Mouse (Mus musculus): ENCODE measurements around the gene Srrm3.

Gene Srrm3

DNA sequence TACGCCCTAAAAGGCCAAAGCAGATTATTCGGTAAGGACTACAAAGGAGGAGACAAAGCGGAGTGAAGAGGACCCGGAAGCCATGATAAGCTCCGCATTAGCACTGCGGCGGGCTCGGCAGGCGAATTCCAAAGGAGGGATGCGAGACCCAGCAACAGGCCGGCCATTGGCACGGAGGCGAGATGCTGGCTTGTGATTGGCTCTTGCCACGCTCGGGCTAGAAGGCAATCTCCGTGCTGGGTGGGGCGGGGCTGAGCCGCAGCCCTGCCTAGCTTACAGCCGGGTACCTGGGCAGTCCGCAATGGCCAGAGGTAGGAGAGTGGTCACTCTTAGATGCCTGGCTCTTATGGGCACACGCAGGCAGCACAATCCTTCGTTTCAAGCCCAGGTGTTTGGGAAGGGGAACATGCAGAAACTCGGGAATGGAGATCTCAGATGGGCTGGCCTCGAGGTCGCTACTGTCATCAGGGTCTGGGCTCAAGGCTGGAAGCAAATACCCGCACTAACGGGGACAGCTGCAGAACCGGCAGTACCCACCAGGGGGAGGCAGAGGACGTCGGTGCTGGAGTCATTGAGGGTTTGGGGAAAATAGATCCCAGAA is 97.0 kb downstream of the Srrm3 start:
- DNase-seq (ENCODE audit: low spot score in 2 of 2), result peak; percentile 88 to 92

DNA sequence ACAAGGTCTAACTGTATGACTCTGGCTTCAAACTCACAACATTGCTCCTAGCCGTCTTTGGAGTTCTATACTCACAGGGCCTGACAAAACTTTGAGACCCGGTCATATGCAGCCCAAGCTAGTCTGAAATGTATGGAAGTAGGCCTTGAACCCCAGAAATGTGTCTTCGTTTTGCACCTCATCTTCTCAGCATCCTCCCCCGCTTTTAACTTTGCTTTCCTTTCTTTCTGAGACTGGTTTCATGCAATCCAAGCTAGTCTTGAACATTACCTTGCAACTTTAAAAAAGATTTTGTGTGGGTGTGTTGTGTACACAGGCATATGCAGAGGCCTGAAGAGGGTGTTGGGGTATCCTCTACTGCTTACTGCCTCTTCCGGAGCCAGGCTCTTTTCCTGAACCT is 97.6 kb downstream of the Srrm3 start:
- no peak for DNase-seq (ENCODE audit: low spot score in 2 of 2)

DNA sequence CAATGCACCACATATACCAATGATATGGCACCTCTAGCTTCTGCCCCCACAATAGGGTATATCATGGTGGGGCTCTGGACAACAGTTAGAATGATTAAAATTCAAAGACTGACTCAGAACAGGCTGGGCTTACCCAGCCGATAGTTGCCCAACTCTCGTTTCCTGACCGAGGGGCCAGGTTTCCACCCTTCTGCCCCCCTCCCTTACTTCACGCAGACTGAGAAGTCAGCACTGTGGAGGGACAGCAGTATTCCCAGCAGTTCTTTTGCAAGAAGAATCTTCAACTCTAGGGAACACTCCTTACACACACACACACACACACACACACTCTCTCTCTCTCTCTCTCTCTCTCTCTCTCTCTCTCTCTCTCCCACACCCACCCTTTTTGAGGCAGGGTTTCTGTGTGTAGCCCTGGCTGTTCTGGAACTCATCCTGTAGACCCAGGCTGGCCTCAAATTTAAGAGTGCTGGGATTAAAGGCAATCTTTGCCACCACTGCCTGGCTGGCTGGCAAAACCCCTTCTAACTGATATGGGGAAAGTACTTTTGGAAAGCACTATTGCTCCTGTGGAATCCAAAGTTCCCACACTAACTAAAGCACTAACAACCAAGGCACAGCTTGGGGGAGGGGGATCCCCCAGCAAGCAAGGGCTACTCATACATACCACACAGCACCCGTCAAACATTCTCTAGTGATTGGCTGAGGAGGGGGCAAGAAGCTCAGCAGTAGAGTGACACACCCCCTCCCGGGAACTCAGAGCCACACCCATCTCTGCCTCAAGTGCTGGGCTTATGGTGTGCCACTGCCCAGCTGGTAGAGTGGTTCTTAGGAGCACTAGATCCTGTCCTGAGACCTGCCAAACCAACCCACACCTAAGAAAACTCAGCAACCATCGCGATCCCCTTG is 98.9 kb downstream of the Srrm3 start:
- DNase-seq (ENCODE audit: low spot score in 2 of 2), result no peak

DNA sequence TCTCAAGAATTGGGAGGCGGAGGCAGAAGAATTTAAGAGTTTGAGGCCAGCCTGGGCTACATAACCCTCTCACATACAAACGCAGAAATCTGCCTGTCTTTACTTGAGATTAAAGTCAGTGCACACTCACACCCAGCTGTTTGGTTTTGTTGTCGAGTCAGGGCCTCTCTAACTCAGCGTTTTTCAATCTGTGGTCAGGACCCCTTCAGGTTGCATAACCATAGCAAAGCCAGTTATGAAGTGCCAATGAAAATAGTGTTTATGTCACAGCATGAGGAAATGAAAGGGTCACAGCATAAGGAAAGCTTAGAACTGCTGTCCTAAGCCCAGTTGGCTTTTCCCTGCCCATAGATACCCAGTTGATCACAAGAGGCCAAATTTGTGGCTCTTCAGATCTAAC is 100.2 kb downstream of the Srrm3 start:
- DNase-seq (ENCODE audit: low spot score in 2 of 2), result no peak

DNA sequence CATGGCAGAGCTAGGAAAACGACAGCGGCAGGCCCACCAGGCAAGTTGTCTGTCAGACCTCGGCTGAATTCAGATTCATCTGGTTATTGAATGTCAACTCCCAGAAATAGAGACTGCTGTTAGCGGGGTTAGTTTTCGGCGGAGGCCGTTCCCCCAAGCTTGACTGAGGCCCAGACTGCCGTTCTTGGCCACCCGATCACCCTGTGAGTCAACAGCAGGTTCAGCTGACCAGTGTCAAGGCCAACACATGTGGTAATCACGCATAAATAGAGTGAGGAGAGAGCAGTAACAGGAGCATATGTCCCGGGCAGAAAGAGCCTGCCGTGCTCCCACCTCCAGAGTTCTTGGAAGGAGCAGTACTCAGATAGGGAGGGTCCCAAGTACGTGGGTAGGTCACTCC is 100.6 kb downstream of the Srrm3 start:
- DNase-seq (ENCODE audit: low spot score in 2 of 2), result no peak

DNA sequence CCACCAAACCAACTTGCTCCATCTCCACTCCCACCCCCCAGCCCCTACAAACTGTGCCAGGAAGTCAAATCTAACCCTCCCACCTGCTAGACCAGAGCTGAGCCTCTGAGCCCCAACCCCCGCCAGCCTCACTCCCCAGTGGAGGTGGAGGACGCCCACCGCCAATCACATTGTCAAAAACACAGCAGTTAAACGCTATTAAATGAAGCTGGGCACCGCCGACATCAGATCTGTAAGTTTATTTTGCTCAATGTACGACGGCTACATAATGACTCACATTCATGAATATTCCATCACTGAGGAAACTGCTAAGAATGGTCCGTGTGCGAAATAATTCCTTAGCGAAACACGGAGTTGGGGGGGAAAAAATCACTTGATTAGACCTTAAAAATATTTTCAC is 101.5 kb downstream of the Srrm3 start:
- no peak for DNase-seq (ENCODE audit: low spot score in 2 of 2)

DNA sequence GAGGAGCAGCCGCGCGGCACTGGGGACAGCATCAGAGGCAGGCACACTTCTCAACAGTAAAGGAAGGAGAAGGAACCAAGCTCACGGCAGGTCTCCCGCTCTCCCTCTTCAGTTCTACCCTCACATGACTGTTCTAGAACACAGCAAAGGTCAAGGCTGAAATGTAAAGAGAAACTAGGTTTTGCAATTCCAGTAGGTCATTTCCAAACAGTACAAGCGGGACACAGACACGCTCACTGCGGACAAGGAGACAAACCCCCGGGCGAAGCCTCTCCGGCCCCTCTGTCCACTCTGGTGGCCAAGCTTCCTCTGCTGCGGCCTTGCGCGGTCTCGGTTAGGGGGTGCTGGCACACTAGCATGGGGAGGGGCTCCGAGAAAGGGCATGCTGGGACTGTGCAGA is 102.3 kb downstream of the Srrm3 start:
- no peak for DNase-seq (ENCODE audit: low spot score in 2 of 2)

DNA sequence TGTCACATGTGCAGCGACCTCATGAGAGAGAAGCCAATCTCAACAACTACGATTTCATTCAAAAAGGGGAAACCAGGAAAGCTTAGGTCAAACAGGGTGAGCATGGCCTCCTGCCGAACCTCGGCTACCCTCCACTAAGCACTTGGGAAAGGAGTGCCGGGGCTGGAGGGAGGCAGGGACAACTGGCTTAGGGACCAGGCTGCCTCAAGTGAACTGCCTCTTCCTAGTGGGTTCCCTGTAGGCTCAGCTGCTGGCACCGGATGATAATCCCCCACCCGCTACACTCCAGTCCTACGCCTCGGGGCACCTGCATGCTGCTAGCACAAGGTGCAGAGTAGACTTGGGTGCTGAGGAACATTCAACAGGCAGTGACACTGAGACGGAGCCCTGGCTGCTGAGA is 103.0 kb downstream of the Srrm3 start:
- no peak for DNase-seq (ENCODE audit: low spot score in 2 of 2)

DNA sequence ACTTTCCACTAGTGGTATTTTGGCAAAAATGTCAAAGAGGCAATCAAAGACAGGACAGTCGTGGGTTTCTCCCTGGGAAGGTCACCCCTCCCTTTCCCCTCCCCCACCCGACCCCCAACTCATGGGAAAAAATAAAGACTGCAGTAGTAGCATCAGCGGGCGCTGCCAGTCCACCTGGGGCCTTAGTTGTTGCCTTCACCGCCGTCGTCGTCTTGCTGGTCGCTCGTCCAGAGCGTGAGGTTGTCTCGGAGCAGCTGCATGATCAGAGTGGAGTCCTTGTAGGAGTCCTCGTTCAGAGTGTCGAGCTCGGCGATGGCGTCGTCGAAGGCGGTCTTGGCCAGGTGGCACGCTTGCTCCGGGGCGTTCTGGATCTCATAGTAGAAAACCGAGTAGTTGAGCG is 104.1 kb downstream of the Srrm3 start:
- no peak for DNase-seq (ENCODE audit: low spot score in 2 of 2)

DNA sequence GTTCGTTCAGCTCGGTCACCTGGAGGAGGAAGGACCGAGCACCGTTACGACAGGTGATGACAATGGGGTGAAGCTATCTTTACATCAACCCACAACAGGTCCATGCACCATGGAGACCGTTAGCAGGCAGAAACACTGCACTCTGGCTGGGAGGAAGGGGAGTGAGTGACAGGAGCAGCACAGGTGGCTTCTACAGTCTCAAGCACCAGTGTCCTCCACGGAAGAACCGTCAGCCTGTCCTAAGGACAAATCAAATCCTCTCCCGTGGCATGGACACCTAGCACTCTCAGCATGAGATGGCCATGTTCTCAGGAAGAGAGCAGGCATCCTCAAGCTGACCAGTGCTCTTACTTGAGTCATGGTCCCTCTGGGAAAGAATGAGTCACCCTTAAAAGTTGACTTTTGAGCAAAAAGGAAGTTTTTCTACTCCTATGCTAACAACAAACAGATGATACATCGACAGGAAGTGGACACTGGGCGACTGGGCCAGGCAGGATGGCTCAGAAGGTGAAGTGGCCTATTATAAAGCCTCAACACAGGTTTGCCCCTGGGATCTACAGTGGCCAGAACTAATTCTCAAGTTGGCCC is 105.0 kb downstream of the Srrm3 start:
- no peak for DNase-seq (ENCODE audit: low spot score in 2 of 2)

DNA sequence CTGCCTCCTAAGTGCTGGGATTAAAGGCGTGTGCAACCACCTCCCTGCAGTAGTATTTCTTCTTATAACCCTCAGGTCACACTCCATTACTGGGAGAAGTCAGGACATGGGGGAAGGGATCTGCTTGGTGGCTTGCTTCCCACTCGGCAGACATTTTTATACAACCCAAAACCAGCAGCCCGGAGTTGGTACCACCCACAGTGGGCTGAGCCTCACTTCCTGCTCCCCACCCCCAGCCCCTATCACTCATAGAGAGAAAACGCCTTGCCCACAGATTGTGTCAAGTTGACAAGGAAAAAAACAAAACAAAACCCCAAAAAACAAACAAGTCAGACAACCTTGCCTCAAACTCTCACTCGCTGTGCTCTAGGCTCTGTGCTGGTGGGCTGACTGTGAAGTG is 106.5 kb downstream of the Srrm3 start:
- DNase-seq (ENCODE audit: low spot score in 2 of 2), result no peak

DNA sequence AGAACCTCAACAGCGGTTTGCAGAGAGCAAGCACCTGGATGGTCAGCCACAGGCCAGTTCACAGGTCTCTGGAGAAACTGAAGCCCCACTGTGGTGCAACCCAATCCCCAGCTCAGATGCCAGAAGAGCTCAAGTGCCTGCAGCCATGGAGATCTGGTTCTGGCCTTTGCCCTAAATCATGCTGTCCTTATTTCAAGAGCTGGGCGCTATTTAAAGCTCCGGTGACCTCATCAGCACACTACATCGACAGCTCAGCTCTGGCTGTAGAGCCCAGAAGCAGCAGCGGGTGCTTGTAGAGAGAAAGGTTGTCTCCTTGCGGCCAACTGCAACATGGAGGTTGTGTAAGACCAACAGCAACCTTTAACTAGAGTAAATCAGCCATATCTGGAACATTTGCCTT is 107.5 kb downstream of the Srrm3 start:
- no peak for DNase-seq (ENCODE audit: low spot score in 2 of 2)

DNA sequence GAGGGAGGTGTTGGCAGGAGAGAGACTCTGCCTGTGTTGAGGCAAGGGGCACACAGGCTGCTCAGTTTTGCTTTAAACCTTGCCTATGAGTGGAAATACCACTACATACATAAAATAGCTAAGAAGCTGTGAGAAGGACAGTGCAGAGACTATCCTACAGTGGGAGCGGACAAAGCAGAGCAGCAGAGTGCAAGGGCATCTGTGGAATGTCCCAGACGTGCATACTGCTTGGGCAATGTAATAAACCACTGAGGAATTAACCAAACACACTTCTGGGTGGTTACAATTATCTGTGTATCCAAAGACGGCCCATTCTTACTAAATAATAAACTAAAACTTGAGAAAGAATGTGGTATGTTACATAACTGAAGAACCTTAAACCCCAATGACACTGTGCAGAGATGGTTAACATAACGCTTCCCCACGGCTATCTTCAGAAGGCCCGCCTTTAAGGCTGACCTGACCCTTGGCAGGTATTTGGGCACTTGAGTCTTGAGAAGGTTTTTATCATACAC is 109.4 kb downstream of the Srrm3 start:
- DNase-seq (ENCODE audit: low spot score in 2 of 2), result no peak

DNA sequence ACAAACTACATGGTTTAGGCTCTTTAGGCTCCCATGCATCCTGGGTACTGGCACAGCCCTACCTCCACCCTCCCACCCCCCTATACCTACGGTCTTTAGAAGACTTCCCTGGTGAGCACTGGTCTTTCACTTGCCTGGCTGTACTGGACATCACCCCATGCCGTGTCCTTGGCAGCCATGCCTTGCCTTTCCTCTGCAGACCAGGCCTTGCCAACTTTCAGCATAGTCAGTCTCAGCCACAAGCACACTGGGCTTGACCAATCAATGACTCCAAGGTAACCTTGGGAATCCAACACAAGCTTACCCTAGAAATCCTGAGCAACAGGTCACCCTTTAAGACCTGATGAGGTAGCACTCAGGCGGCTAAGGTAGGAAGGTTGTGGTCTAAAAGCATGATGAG is 109.9 kb downstream of the Srrm3 start:
- no peak for DNase-seq (ENCODE audit: low spot score in 2 of 2)

DNA sequence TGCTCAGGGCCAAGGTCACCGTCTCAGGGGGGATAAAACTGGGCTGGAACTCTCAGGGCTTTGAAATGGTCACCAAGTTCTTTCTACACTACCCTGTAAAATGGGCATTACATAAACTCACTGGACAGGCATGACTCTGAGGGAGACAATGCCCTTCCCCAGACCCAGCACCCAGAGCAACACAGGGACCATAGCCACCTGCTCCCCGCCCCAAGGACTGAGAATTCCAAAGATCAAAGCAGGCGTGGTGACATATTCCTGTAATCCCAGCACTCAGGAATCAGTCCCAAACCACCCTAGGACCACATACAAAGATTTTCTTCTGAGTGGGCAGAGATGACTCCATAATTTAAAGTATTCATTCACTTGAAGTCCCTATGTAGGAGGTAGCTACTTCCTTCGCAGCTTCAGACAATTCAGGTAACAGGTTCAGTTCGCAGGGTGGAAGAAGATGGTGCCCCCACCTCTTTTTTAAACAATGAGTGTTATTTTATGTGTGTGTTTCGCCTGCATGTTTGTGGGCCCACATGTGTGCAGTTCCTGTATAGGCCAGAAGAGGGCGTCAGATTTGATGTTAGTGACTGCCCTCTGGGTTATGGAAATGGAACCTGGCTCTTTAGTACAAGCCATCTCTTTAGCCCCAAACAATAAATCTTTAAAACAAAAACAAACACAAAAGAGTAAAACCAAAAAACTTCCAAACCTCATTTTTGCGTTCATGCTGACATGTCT is 110.8 kb downstream of the Srrm3 start:
- no peak for DNase-seq (ENCODE audit: low spot score in 2 of 2)

DNA sequence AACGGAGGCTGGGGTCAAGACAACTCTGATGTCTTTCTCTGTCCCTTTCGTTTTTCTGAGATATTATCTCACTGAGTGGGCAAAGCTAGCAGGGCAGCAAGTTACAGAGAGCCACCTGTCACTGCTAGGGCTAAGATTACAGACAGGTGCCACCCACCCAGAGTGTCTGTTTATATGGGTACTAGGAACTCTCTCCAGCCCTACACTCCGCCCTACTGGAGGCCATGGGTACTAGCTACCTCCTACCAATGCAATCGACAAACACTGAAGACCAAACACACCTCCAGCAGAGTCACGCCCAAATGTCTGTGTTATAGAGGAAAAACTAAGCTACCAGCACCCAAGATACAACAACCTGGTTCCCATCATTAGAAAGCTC is 111.4 kb downstream of the Srrm3 start:
- DNase-seq (ENCODE audit: low spot score in 2 of 2), result no peak

DNA sequence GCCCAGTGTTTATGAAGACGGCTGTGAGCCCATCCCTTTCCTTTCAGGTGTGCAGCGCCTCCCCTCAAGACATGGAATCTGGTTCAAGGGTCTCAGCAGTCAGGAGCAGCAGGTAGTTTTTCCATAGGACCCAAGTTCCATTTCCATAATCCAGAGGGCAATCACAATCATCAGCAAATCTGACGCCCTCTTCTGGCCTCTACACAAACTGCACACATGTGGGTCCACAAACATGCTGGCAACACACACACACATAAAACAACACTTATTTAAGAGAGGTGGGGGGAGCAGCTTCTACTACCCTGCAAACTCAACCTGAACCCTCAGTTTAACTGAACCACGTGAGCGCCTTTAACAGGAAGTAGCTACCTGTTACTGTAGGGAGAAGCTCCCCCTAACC is 111.9 kb downstream of the Srrm3 start:
- DNase-seq (ENCODE audit: low spot score in 2 of 2), result no peak

DNA sequence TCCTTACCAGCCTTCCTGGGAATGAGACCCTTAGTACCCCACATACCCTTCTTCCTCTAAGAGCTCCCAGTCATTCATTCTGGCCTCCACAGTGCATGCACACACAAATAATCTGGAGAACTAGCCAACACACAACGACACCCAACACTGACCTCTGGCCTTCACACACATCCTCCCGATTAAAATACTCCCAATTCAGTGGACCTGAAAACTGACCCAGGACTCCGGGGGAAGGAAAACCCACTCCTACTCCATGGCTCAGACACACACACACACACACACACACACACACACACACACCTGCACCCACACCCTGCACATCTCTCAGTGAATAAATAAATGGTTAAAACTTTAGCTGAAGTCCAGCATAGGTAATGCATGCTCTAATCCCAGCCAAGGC is 113.2 kb downstream of the Srrm3 start:
- DNase-seq (ENCODE audit: low spot score in 2 of 2), result no peak

DNA sequence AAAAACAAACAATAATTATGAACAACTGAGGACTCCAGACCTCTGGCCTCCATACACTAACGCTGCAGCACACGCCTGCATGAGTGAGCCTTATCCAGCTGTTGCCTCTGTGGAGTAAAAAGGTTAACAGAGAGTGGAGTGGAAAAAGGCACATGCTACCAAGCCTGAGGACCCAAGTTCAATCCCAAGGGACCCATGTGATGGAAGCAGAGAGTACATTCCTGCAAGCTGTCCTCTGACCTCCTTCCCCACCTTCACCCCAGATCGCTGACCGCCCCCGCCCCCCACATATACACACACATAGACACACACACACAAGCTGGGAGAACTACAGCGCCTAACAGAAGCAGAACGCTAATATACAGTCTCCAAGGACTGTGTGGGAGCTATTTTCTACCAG is 117.2 kb downstream of the Srrm3 start:
- no peak for DNase-seq (ENCODE audit: low spot score in 2 of 2)
